Mouse (Mus musculus) heart, embryonic 15.5 days (tissue): ENCODE measurements around the gene Il17c. TPM values are rescaled to one million over a fixed set of nuclear protein-coding genes. Genes with fewer than 3 reads are reported as not detected.

Experiments
- ATAC-seq: fragments of 200-750 bp; cut with Nextera tagmentation; replicated peaks from 2 replicates; pipeline ENCODE4 v1.8.0; 2017; ENCODE audit warnings: low read depth, moderate TSS enrichment; ENCODE audit not compliant: insufficient number of reproducible peaks, insufficient read depth, low FRiP score
- H3K27ac ChIP-seq: fragments of 300-500 bp; sonication (generic); 2 replicates; pipeline ENCODE4 v1.5.1; 2015; ENCODE audit warnings: mild to moderate bottlenecking, inconsistent platforms
- H3K27me3 ChIP-seq: fragments of 300-500 bp; sonication (generic); 2 replicates; pipeline ENCODE4 v1.6.1; 2015; ENCODE audit warnings: inconsistent platforms
- H3K36me3 ChIP-seq: fragments of 300-500 bp; sonication (generic); 2 replicates; pipeline ENCODE4 v1.6.1; 2015; ENCODE audit warnings: mild to moderate bottlenecking, inconsistent platforms
- H3K4me1 ChIP-seq: fragments of 300-500 bp; sonication (generic); replicated peaks from 2 replicates; pipeline ENCODE4 v1.6.1; 2015; ENCODE audit warnings: inconsistent platforms
- H3K4me2 ChIP-seq: fragments of 300-500 bp; sonication (generic); 2 replicates; pipeline ENCODE4 v1.6.1; 2015; ENCODE audit warnings: inconsistent platforms, mild to moderate bottlenecking, moderate library complexity
- H3K4me3 ChIP-seq: fragments of 300-500 bp; sonication (generic); 2 replicates; pipeline ENCODE4 v1.5.1; 2015; ENCODE audit warnings: mild to moderate bottlenecking, inconsistent platforms
- H3K9ac ChIP-seq: fragments of 300-500 bp; sonication (generic); 2 replicates; pipeline ENCODE4 v1.6.1; 2015; ENCODE audit warnings: mild to moderate bottlenecking, inconsistent platforms
- H3K9me3 ChIP-seq: fragments of 300-500 bp; sonication (generic); replicated peaks from 2 replicates; pipeline ENCODE4 v1.6.1; 2016; ENCODE audit warnings: inconsistent platforms
- WGBS: fragments of 180-500 bp; shearing (Covaris S2); methylation state at CpG from one replicate; pipeline ENCODE4 v1.1.7; 2015; ENCODE audit warnings: mixed read lengths; 5-methylcytosine and 5-hydroxymethylcytosine counted together
- polyA plus RNA-seq: library from polyadenylated mRNA; unstranded; fragments of >200 nt; fragmentation: Nextera tagmentation; extraction: Ambion mirVana; gene quantifications from 2 replicates; pipeline ENCODE4 v1.2.1, GENCODE M21; 2015

The Il17c gene
- polyA plus RNA-seq, 1 experiment from 2014 or later, result not detected

DNA sequence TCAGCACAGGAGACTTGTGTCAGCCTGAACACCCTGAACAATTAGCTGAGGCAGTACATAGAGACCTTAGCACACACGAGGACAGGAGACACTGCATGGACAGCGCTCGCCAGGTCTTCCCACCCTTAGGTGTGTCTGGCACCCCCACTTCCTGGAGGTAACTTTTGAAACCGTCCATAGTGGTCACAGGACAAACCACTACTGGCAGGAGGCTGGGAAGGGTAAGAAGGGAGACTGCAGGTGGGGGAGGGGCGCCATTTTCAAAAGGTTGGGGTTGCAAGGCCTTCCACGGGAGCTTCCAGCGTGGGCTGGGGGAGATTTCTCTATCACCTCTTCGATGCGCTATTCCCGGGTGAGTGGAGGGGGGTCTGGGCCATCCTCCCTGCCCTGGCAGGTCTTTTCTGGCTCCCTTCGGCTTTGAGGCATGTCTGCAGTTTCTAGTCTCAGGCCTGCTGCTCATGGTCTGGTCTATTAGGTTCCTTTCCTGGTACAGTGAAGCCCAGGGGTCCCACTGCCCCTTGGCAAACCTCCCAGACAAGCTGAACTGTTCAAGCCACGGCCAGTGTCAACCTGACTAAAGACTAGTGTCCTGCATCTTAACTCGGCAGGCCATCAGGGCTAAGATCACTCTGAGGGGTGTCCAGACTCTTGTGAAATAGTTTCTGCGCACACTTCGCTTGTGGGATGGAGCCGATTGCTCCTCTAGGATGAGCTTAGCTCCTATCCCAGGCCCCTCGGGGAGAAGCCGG, 10.0 kb downstream of the Il17c start:
- peak overlapping the region; percentile 69 for H3K4me3 ChIP-seq
- H3K27ac ChIP-seq, result peak overlapping the region; percentile 81
- peaks cover 14% of the 10 kb centered on the region; the same call in 1 of the 2 replicates for H3K36me3 ChIP-seq
- H3K4me2 ChIP-seq, result peak overlapping the region; percentile 96
- H3K27me3 ChIP-seq, result no peaks in the 10 kb centered on the region
- no peaks in the 10 kb centered on the region for H3K9me3 ChIP-seq
- peaks cover 23% of the 10 kb centered on the region for H3K4me1 ChIP-seq
- WGBS, result 24% methylated on average over 18 of the region's 18 CpGs
- peak overlapping the region; percentile 78 for H3K9ac ChIP-seq
- no peak for ATAC-seq

DNA sequence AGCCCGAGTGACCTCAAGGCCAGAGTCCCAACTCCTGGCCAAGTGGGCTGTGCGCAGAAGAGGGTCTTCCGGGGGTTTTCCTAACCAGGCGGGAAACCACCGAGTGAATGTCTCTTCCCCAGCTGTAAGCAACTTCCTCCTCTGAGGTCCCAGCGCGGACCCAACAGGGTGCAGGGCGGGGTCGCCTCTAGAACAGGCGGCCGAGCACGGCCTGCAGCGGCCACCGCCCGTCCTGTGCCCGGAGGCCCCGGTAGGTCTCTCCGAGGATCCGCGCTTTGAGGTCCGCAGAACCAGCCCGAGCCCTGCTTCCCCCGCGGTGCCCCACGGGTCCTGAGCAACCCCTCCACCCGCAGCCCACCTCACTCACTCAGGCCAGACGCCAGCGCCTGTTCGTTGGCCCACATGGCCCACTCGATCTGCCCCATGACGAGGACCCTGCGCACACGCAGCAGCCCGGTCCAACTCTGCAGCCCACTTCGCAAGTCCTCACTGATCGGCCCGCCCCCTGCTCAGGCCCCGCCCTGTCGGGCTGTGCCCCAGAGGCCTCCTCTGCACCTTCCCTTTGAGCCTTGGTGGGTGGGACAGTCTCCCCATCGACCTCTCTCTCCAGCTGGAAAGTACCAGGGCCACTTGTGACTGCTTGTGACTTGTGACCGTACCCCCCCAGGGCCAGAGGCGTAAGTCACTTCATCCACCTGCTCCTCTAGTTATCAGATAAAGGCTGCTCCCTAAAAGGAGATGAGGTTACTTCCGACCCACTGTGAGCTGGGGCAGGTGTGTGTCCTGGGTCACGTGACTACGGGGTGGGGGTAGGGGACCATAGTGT, 10.8 kb downstream of the Il17c start, which contains the start of gene Cyba:
Gene Cyba (minus strand): TSS at position 488 of the 826 bp plus-strand sequence.
- Histone ChIP-seq H3K4me2 (peak within 1 kb of the TSS; percentile 96), H3K4me3 (peak within 1 kb of the TSS; percentile 69), H3K36me3 (peaks cover 14% of the 10 kb centered on the region; the same call in 1 of the 2 replicates), H3K27me3 (no peaks in the 10 kb centered on the region), H3K27ac (peak within 1 kb of the TSS; percentile 81), H3K9ac (peak within 1 kb of the TSS; percentile 78), H3K4me1 (peaks cover 23% of the 10 kb centered on the region), H3K9me3 (no peaks in the 10 kb centered on the region)
- peak; percentile 81 for ATAC-seq
- WGBS, result 4% methylated on average over 45 of the region's 45 CpGs

DNA sequence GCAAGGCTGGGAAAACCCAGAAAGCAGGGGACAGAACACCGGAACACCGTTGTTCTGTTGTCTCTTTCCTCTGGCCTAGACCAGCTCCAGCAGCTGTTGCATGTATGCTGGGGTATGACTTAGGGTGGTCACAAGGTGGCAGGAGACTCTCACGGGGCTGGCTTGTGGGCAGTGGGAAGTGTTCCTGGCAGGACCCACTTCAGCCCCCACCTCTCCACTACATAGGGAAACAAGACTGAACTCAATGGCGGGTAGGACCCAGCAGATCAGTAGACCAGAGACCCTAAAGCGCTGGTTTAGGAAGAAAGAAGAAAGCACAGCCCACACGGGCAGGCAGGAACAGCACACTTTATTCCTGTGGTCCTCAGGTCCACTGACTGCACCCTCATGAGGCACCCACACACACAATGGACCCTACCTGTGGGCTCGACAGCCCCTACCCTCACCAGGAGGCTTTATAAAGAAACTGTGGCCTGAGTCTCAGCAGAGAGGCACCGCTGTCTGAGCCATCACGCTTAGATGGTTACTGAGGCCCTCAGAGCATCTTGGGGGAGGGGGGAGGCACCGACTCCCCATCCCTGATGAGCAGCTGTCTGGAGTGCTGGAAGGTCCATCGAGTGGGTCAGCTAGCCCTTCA, 11.6 kb downstream of the Il17c start:
- peak overlapping the region; percentile 81 for H3K27ac ChIP-seq
- no peaks in the 10 kb centered on the region for H3K27me3 ChIP-seq
- peaks cover 14% of the 10 kb centered on the region; the same call in 1 of the 2 replicates for H3K36me3 ChIP-seq
- H3K4me2 ChIP-seq, result peak overlapping the region; percentile 96
- H3K4me3 ChIP-seq, result peak overlapping the region; percentile 69; the same call in 1 of the 2 replicates
- 61% methylated on average over 11 of the region's 11 CpGs for WGBS
- H3K9me3 ChIP-seq, result no peaks in the 10 kb centered on the region
- H3K9ac ChIP-seq, result peak overlapping the region; percentile 78; the same call in 1 of the 2 replicates
- peak; percentile 39 for ATAC-seq
- peaks cover 27% of the 10 kb centered on the region for H3K4me1 ChIP-seq

DNA sequence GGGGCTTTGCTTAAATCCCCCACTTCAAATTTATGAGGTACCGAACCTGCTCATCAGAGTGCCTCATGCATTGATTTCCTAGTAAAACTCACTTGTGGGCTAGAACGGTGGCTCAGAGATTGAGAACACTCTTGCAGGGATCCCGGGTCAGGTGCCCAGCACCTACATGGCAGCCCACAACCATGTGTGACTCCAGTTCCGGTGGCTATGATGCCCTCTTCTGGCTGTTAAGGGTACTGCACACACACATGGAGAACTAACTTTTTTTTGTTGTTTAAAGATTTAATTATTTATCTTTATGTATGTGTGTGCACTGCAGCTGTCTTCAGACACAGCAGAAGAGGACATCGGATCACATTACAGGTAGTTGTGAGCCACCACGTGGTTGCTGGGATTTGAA, 13.6 kb downstream of the Il17c start:
- Histone ChIP-seq H3K4me1 (peaks cover 28% of the 10 kb centered on the region), H3K9me3 (no peaks in the 10 kb centered on the region), H3K27me3 (no peaks in the 10 kb centered on the region), H3K9ac (no peak overlapping the region), H3K36me3 (peaks cover 14% of the 10 kb centered on the region; the same call in 1 of the 2 replicates), H3K4me2 (no peak overlapping the region), H3K4me3 (no peak overlapping the region), H3K27ac (no peak overlapping the region)
- WGBS, result 90% methylated on average over 6 of the region's 6 CpGs
- no peak for ATAC-seq

DNA sequence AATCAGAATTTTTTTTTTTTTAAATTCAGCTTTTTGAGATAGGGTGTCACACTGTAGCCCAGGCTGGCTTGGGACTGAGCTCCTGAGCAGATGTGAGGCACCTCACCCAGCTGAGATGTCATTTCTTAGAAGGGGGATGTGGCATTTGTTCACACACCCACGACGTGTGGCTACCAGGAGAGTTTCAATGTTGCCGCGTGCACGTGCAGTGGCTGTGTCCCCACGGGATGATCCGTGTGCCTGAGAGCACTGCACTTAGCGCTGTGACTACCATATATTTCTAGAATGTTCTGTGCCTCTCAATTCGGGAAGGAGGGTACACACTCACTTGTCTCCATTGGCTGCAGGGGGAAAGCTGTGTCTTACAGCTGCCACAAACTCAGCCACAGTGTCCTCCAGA, 14.3 kb downstream of the Il17c start:
- H3K4me3 ChIP-seq, result no peak overlapping the region
- H3K4me1 ChIP-seq, result peaks cover 27% of the 10 kb centered on the region
- peaks cover 14% of the 10 kb centered on the region; the same call in 1 of the 2 replicates for H3K36me3 ChIP-seq
- H3K9me3 ChIP-seq, result no peaks in the 10 kb centered on the region
- H3K27ac ChIP-seq, result no peak overlapping the region
- no peaks in the 10 kb centered on the region for H3K27me3 ChIP-seq
- 88% methylated on average over 9 of the region's 9 CpGs for WGBS
- no peak for ATAC-seq
- H3K4me2 ChIP-seq, result no peak overlapping the region
- no peak overlapping the region for H3K9ac ChIP-seq

DNA sequence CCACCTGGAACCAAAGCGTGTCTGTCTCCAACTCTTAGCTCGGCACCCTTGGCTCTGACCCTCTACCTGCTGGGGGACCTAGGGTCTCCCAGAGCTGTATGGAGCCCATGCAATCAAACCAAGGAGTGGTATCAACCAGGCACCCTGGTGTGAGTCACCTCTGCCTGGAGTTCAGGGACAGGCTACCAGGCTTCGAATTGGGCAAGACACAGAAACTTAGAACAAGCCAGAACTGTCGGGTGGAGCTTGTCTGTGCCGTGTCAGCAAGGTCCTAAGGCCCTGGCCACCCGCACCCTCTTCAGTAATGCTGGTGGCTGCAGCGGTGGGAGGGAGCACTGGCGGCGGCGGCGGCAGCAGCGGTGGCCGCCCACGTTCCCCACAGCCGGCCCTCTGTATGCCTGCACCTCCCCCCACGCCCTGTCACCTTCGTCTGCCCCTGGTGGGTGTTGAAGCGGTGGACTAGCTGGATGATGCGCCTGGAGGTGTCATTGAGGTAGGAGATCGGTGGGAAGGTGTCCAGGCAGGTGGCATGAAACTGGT, 14.8 kb downstream of the Il17c start:
- no peak overlapping the region for H3K27ac ChIP-seq
- no peaks in the 10 kb centered on the region for H3K27me3 ChIP-seq
- no peak overlapping the region for H3K9ac ChIP-seq
- peaks cover 22% of the 10 kb centered on the region for H3K4me1 ChIP-seq
- H3K36me3 ChIP-seq, result peaks cover 14% of the 10 kb centered on the region; the same call in 1 of the 2 replicates
- H3K9me3 ChIP-seq, result no peaks in the 10 kb centered on the region
- WGBS, result 77% methylated on average over 20 of the region's 20 CpGs
- no peak overlapping the region for H3K4me3 ChIP-seq
- ATAC-seq, result no peak
- H3K4me2 ChIP-seq, result no peak overlapping the region

DNA sequence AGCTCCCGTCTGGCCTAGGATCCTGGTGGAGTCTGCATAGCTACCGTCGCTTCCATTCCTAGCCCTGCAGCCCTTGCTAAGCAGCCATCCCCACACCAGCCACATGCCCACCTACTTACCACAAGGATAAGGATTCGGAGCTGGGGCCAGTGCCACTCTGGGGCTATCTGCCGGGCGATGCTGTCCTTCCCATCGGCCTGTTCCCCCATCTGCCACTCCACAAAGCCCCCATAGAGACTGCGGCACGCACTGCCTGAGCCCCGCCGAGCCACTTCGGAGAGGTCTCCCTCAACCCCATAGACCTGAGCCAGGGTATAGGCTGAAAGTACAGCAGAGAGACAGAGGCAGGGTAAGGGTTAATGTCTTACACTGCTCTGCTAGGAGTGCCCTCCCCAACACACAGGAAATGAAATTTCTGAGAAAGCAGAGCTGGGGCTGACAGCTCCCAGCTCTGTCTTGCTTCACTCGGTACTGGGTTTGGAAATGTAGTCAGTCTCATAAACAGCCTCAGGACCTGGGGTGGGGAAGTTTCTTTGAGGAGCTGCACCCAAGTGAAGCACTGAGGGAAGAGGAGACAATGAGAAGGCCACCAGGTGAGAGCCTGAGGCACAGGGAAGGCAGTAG, 16.0 kb downstream of the Il17c start:
- H3K4me1 ChIP-seq, result peaks cover 17% of the 10 kb centered on the region
- H3K9me3 ChIP-seq, result no peaks in the 10 kb centered on the region
- no peak for ATAC-seq
- H3K36me3 ChIP-seq, result peaks cover 14% of the 10 kb centered on the region; the same call in 1 of the 2 replicates
- no peak overlapping the region for H3K4me3 ChIP-seq
- 88% methylated on average over 13 of the region's 13 CpGs for WGBS
- H3K27me3 ChIP-seq, result no peaks in the 10 kb centered on the region
- peak overlapping the region; percentile 10; the same call in 1 of the 2 replicates for H3K4me2 ChIP-seq
- H3K9ac ChIP-seq, result no peak overlapping the region
- H3K27ac ChIP-seq, result peak overlapping the region; percentile 64; the same call in 1 of the 2 replicates

DNA sequence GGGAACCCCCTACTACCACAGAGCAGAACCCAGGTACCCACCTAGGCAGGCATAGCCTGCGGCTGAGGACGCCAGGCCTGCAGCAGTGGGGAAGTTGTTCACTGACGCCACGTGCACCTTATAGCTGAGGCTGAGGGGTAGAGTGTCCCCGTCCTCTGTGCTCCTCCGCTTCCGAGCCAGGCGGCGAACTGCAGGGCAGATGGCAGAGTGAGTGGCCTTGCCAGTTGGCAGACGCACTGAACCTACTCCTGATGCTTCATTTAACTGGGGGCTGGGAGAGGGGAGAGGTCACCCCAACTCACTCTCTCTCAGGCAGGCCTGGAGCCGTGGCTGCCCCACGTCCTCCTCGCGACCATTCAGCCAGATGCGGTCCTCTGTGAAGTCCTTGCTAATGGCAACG, 17.5 kb downstream of the Il17c start:
- Histone ChIP-seq H3K27me3 (no peaks in the 10 kb centered on the region), H3K36me3 (peaks cover 14% of the 10 kb centered on the region; the same call in 1 of the 2 replicates), H3K9me3 (no peaks in the 10 kb centered on the region), H3K9ac (no peak overlapping the region), H3K4me3 (no peak overlapping the region), H3K27ac (no peak overlapping the region), H3K4me1 (peaks cover 13% of the 10 kb centered on the region), H3K4me2 (no peak overlapping the region)
- 92% methylated on average over 16 of the region's 16 CpGs for WGBS
- no peak for ATAC-seq

DNA sequence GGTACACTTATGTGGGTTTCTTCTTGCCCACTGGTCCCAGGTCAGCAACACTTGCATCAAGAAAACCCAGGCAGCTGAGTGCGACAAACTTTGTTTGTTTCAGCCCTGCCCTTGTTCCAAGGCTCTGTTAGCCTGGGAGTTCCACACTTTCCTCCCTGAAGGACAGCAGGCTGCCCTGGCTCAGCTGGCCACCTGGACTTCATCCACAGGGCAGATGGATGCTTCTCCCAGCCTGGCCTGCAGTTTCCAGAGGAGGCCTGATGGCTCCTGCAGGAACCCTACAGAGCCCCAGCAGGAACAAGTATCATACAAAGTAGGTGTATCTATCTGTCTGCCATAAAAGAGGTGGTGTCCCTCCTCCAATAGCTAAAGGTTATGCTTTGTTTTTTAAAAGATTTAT, 19.5 kb downstream of the Il17c start:
- no peak for ATAC-seq
- H3K4me1 ChIP-seq, result peaks cover 32% of the 10 kb centered on the region
- no peaks in the 10 kb centered on the region for H3K9me3 ChIP-seq
- 0 out of 2 replicates have a peak, but pooled peaks cover 1% of the 10 kb centered on the region for H3K36me3 ChIP-seq
- no peak overlapping the region for H3K4me3 ChIP-seq
- 91% methylated on average over 1 of the region's 1 CpGs for WGBS
- no peak overlapping the region for H3K27ac ChIP-seq
- no peak overlapping the region for H3K9ac ChIP-seq
- no peak overlapping the region for H3K4me2 ChIP-seq
- H3K27me3 ChIP-seq, result no peaks in the 10 kb centered on the region

DNA sequence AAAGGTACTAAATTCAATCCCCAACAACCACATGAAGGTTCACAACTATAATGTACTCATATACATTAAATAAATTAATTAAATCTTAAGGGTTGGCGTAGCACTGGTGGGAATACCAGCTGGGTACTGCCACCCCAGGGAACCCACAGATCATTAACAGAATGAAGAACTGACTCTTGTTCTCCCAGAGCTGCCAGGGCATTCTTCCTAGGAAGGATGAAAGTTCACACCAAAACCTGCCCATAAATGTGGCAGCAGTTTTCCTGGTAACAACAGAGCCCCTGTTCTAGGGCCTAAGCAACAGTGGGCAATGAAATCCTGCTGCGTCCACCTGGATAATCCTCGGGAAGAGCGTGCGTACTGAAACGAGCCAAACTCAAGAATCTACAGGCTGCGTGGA, 20.5 kb downstream of the Il17c start:
- Histone ChIP-seq H3K27ac (no peak overlapping the region), H3K9me3 (no peaks in the 10 kb centered on the region), H3K4me3 (peak overlapping the region; percentile 74), H3K4me2 (peak overlapping the region; percentile 98), H3K9ac (peak overlapping the region; percentile 74), H3K4me1 (peaks cover 32% of the 10 kb centered on the region), H3K36me3 (no peaks in the 10 kb centered on the region), H3K27me3 (no peaks in the 10 kb centered on the region)
- ATAC-seq, result no peak
- WGBS, result 27% methylated on average over 7 of the region's 7 CpGs
